Mouse (Mus musculus) olfactory bulb, adult 2 months (tissue): Measurements from ENCODE around the gene Tbc1d1. TPM values are rescaled to one million over a fixed set of nuclear protein-coding genes. Genes with fewer than 3 reads are reported as not detected.

Source experiments
- H3K27ac ChIP-seq: fragments of 200-500 bp; 2 replicates; pipeline ENCODE4 v1.5.1; 2012; ENCODE audit warnings: low read depth, low read length; ENCODE audit not compliant: insufficient read depth
- H3K4me1 ChIP-seq: fragments of 200-500 bp; 2 replicates; pipeline ENCODE4 v1.6.1; 2012; ENCODE audit warnings: low read length; ENCODE audit not compliant: control insufficient read depth, insufficient read depth
- H3K4me3 ChIP-seq: fragments of 200-500 bp; 2 replicates; pipeline ENCODE4 v1.5.1; 2012; ENCODE audit warnings: mild to moderate bottlenecking, low read depth, low read length, moderate library complexity; ENCODE audit not compliant: insufficient read depth
- CTCF ChIP-seq: fragments of 200-500 bp; IDR thresholded peaks from 2 replicates; pipeline ENCODE4 v1.5.1; 2012; ENCODE audit warnings: low read depth, mild to moderate bottlenecking, low read length, moderate library complexity; ENCODE audit not compliant: insufficient read depth
- POLR2A ChIP-seq: fragments of 200-500 bp; IDR thresholded peaks from 2 replicates; pipeline ENCODE4 v1.6.1; 2012; ENCODE audit warnings: mild to moderate bottlenecking, low read depth, low read length, moderate library complexity; ENCODE audit not compliant: insufficient read depth
- WGBS: fragments of 180-500 bp; shearing (Covaris S2); methylation state at CpG from one replicate; pipeline ENCODE4 v1.1.7; 2018; 5-methylcytosine and 5-hydroxymethylcytosine counted together
- polyA plus RNA-seq: library from polyadenylated mRNA; stranded (reverse); fragments of >200 nt; gene quantifications from 2 replicates; pipeline ENCODE4 v1.2.4, GENCODE M21; 2012; ENCODE audit warnings: low replicate concordance; ENCODE audit not compliant: missing spikeins, insufficient read depth, insufficient read length

Tbc1d1 gene
- polyA plus RNA-seq, 1 experiment = not detected

DNA sequence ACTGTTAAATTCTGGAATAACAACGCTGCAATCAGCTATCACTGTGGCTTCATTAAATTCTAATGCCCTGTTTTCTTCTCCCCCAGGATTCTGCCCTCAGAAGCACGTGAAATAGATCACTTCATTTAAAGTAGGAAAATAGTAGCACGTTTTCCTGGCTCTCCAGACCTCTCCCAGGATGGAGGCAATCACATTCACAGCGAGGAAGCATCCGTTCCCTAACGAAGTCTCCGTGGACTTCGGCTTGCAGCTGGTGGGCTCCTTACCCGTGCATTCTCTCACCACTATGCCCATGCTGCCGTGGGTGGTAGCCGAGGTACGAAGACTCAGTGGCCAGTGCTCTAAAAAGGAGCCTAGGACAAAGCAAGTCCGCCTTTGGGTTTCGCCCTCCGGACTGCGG lies 17.2 kb downstream of the Tbc1d1 start:
- 81% methylated on average over 16 of the region's 16 CpGs for WGBS
- H3K4me3 ChIP-seq = no peak overlapping the region
- no peak overlapping the region for H3K27ac ChIP-seq
- TF ChIP-seq POLR2A = no peak
- no peak for TF ChIP-seq CTCF
- no peaks in the 10 kb centered on the region for H3K4me1 ChIP-seq

GRCm38 (mm10) chr5:64174429-64174935 lies 18.4 kb downstream of the Tbc1d1 start:
- Histone ChIP-seq H3K4me1 (no peaks in the 10 kb centered on the region), H3K4me3 (no peak overlapping the region), H3K27ac (no peak overlapping the region)
- TF ChIP-seq POLR2A = no peak
- no peak for TF ChIP-seq CTCF
- 90% methylated on average over 5 of the region's 5 CpGs for WGBS

DNA sequence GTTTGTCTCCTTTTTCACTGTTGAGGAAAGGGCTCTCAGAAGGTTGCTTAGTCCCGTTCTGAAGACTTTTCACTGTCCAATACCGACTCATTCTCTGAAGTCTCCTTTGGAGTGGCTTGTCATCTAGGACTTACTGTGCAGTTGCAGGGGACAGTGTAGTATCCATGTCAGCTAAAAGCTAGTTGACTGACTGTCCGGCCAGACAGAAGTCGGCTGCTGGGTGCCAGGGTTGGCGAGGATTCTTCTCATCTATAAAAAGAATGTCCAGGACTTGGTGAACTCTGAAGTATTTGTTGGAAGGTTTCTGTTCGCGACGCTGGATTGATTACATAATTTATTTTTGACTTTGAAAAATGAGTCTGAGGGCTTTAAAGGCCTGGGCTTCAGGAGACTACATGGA lies 24.4 kb downstream of the Tbc1d1 start:
- 91% methylated on average over 8 of the region's 8 CpGs for WGBS
- Histone ChIP-seq H3K4me3 (no peak overlapping the region), H3K27ac (no peak overlapping the region), H3K4me1 (no peaks in the 10 kb centered on the region)
- no peak for TF ChIP-seq CTCF
- no peak for TF ChIP-seq POLR2A

- H3K4me1 ChIP-seq = no peaks in the 10 kb centered on the region
- TF ChIP-seq CTCF (no peak), POLR2A (no peak)
- 55% methylated on average over 4 of the region's 4 CpGs for WGBS
- H3K27ac ChIP-seq = no peak overlapping the region
- H3K4me3 ChIP-seq = no peak overlapping the region
These were observed 27.6 kb downstream of the Tbc1d1 start for GRCm38 (mm10) chr5:64183712-64184111.

DNA sequence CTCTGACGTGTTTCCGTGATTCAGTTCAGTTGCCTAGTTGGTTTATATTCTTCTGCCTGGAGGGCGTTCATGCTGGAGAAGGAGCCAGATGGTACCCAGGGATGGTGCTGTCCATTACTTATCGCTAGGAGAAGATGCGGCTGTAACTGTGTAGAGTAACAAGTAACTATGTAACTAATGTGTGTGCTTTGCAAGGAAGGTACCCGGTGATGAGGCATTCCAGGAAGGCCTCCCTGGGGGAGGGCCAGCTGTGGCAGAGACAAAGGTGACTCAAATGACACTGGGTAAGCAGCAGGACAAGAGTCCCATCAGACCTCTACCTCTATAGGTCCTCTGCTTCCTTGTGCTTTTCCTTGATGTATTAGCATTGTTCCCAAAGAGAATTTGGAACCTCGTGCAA lies 29.2 kb downstream of the Tbc1d1 start:
- WGBS = 77% methylated on average over 7 of the region's 7 CpGs
- Histone ChIP-seq H3K4me3 (no peak overlapping the region), H3K4me1 (no peaks in the 10 kb centered on the region), H3K27ac (no peak overlapping the region)
- TF ChIP-seq CTCF (no peak), POLR2A (no peak)

GRCm38 (mm10) chr5:64186566-64186965 lies 30.5 kb downstream of the Tbc1d1 start:
- WGBS = 85% methylated on average over 5 of the region's 5 CpGs
- Histone ChIP-seq H3K27ac (no peak overlapping the region), H3K4me3 (no peak overlapping the region), H3K4me1 (no peaks in the 10 kb centered on the region)
- TF ChIP-seq POLR2A (no peak), CTCF (no peak)

- Histone ChIP-seq H3K4me3 (no peak overlapping the region), H3K4me1 (no peaks in the 10 kb centered on the region), H3K27ac (no peak overlapping the region)
- WGBS = 51% methylated on average over 3 of the region's 3 CpGs
- TF ChIP-seq POLR2A = no peak
- TF ChIP-seq CTCF = no peak
These were observed 32.1 kb downstream of the Tbc1d1 start for GRCm38 (mm10) chr5:64188083-64188648.

GRCm38 (mm10) chr5:64190892-64191291 lies 34.8 kb downstream of the Tbc1d1 start:
- Histone ChIP-seq H3K27ac (no peak overlapping the region), H3K4me1 (no peaks in the 10 kb centered on the region), H3K4me3 (no peak overlapping the region)
- TF ChIP-seq CTCF = no peak
- 96% methylated on average over 5 of the region's 5 CpGs for WGBS

GRCm38 (mm10) chr5:64193353-64193752 lies 37.2 kb downstream of the Tbc1d1 start:
- no peaks in the 10 kb centered on the region for H3K4me1 ChIP-seq
- H3K4me3 ChIP-seq = no peak overlapping the region
- 75% methylated on average over 11 of the region's 11 CpGs for WGBS
- no peak for TF ChIP-seq POLR2A
- TF ChIP-seq CTCF = no peak
- no peak overlapping the region for H3K27ac ChIP-seq

DNA sequence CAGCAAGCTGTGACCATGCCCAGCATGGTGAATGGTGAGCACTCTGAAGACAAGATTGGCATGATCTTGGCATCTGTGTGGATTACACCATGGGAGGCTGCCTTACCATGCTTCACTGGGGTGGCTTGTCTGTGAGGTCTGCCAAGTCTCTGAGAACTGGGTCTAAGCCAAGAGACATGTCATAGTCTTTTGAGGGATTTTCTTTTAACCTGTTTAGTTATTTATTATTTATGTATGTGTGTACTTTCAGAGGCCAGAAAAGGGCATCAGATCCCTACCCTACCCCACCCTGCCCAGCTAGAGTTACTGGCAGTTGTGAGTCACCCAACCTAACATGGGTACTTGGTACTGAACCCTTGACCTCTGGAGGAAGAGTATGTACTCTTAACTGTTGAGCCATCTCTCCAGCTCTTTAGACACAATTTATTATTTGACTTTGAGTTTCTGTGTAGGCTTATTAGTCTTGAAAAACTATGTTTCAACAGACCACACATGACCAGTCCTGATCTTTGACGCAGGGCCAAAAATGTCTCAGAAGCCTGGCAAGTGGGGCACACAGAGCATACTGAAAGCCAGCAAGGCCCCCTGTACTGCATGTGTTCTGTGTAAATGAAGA lies 40.3 kb downstream of the Tbc1d1 start:
- no peaks in the 10 kb centered on the region for H3K4me1 ChIP-seq
- 100% methylated on average over 1 of the region's 1 CpGs for WGBS
- no peak overlapping the region for H3K4me3 ChIP-seq
- no peak for TF ChIP-seq CTCF
- TF ChIP-seq POLR2A = no peak
- no peak overlapping the region for H3K27ac ChIP-seq
